Mouse (Mus musculus): Measurements from ENCODE around the gene 1810055G02Rik. TPM values are rescaled to one million over a fixed set of nuclear protein-coding genes. Genes with fewer than 3 reads are reported as not detected.
A peak's percentile ranks its signal among the peaks of the same experiment; 100 is the strongest.

1810055G02Rik gene
- polyA plus RNA-seq, 1 experiment from 2014 or later: 61.4 TPM

DNA sequence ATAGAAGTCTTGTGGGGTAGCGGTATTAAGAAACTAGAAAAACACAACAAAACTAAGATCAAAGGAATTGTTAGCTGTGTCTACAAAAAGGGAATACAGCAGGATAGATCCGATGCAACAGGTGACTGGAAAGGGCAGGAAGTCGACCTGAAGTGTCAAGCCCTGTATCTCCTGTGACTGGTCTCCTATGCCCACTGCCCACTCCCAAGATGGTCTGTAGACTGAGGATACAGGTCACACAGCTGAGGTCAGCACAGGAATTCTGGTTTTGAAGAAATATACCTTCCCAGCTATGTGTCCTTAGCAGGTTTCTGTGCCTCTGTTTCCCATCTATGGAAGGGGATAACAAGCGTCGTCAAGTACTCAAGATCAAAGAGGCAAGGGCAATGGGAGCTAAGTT, 58.3 kb downstream of the 1810055G02Rik start:
- no peak for DNase-seq (ENCODE audit: low spot score)
- no peak for ATAC-seq (ENCODE audit: low read depth)
- H3K4me3 ChIP-seq (ENCODE audit: low read depth, low read length): no peak overlapping the region
- no peak overlapping the region for H3K27ac ChIP-seq (replicated peaks; ENCODE audit: low read depth, low read length)
- H3K9me3 ChIP-seq (ENCODE audit: control insufficient read depth, low read length): no peaks in the 10 kb centered on the region
- 86% methylated on average over 5 of the region's 5 CpGs for WGBS
- H3K36me3 ChIP-seq (ENCODE audit: control insufficient read depth, insufficient read depth, low read length): 0 out of 2 replicates have a peak, but pooled peaks cover 6% of the 10 kb centered on the region
- peak overlapping the region; percentile 99; the same call in 1 of the 2 replicates for H3K9ac ChIP-seq (ENCODE audit: low read depth, low read length)
- H3K4me2 ChIP-seq (ENCODE audit: low read depth, low read length): peak overlapping the region; percentile 73
- H3K4me1 ChIP-seq (ENCODE audit: control insufficient read depth, insufficient read depth, low read length): peaks cover 13% of the 10 kb centered on the region
- no peaks in the 10 kb centered on the region for H3K27me3 ChIP-seq (replicated peaks; ENCODE audit: control insufficient read depth, insufficient read depth, low read length)

DNA sequence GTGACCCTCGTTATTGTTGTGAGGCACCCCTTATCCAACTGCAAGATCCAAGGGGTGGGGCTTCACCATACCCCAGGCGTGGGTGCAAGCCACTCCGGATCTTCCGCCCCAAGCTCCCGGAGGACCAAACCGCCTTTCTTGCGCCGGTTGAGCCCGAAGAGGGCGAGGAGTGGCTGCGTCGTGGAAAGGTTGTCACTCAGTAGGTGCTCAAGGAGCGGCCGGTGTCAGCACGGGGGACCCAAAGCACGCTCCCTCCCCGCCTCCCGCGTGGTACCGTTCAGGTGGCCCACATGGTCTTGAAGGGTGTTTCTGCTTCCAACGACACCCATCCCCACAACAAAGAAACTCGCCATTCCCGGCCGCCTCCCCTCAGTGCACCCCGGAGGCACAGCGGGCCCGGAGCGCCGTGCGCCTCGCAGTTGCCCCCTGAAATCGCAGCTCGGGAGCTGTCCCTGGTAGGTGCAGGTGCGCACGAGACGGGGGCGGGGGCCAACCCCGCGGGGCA, 59.2 kb downstream of the 1810055G02Rik start, which contains the start of gene Kmt5b:
Gene Kmt5b, plus strand, starts transcription at position 146 of the 505 bp plus-strand sequence.
- H3K27ac ChIP-seq (replicated peaks; ENCODE audit: low read depth, low read length): peak within 1 kb of the TSS; percentile 100
- WGBS: under 1% methylated on average over 26 of the region's 39 CpGs
- peak within 1 kb of the TSS; percentile 82 for H3K4me3 ChIP-seq (ENCODE audit: low read depth, low read length)
- H3K9ac ChIP-seq (ENCODE audit: low read depth, low read length): peak within 1 kb of the TSS; percentile 99
- no peaks in the 10 kb centered on the region for H3K9me3 ChIP-seq (ENCODE audit: control insufficient read depth, low read length)
- H3K4me1 ChIP-seq (ENCODE audit: control insufficient read depth, insufficient read depth, low read length): peaks cover 13% of the 10 kb centered on the region
- DNase-seq (ENCODE audit: low spot score) (peak; percentile 53), ATAC-seq (ENCODE audit: low read depth) (peak; percentile 3)
- peak within 1 kb of the TSS; percentile 73 for H3K4me2 ChIP-seq (ENCODE audit: low read depth, low read length)
- H3K36me3 ChIP-seq (ENCODE audit: control insufficient read depth, insufficient read depth, low read length): 0 out of 2 replicates have a peak, but pooled peaks cover 6% of the 10 kb centered on the region
- no peaks in the 10 kb centered on the region for H3K27me3 ChIP-seq (replicated peaks; ENCODE audit: control insufficient read depth, insufficient read depth, low read length)

Other genes with a start within 250 kb of the 1810055G02Rik start
- gene Ppp6r3, start 132.5 kb upstream of the 1810055G02Rik start, polyA plus RNA-seq (2014; fragmentation: Nextera tagmentation; extraction: Ambion mirVana): 55.5 and 58.9 TPM in 2 replicates
- 10.1 and 10.6 TPM in 2 replicates for gene Lrp5, start 21.7 kb upstream of the 1810055G02Rik start, polyA plus RNA-seq (2014; fragmentation: Nextera tagmentation; extraction: Ambion mirVana)
- gene Kmt5b, start 59.1 kb downstream of the 1810055G02Rik start, polyA plus RNA-seq (2014; fragmentation: Nextera tagmentation; extraction: Ambion mirVana): 25.6 and 26.3 TPM in 2 replicates
- gene Chka, start 143.5 kb downstream of the 1810055G02Rik start, polyA plus RNA-seq (2014; fragmentation: Nextera tagmentation; extraction: Ambion mirVana): 31.3 and 32.9 TPM in 2 replicates
- 33.6 and 36.5 TPM in 2 replicates for gene Tcirg1, start 198.8 kb downstream of the 1810055G02Rik start, polyA plus RNA-seq (2014; fragmentation: Nextera tagmentation; extraction: Ambion mirVana)
- gene Ndufs8, start 204.5 kb downstream of the 1810055G02Rik start, polyA plus RNA-seq (2014; fragmentation: Nextera tagmentation; extraction: Ambion mirVana): 297 and 302 TPM in 2 replicates
- 4.6 and 4.8 TPM in 2 replicates for gene Aldh3b1, start 221.5 kb downstream of the 1810055G02Rik start, polyA plus RNA-seq (2014; fragmentation: Nextera tagmentation; extraction: Ambion mirVana)
- 21.3 and 24.5 TPM in 2 replicates for gene Unc93b1, start 226.9 kb downstream of the 1810055G02Rik start, polyA plus RNA-seq (2014; fragmentation: Nextera tagmentation; extraction: Ambion mirVana)